Mouse (Mus musculus): ENCODE results near the gene Rnaset2a. TPM values are rescaled to one million over a fixed set of nuclear protein-coding genes. Genes with fewer than 3 reads are reported as not detected.
"Not testable (repeated sequence)": the region's sequence is repeated elsewhere in the genome, so short reads cannot be mapped to it uniquely, and the experiment has no call there.

Gene Rnaset2a
- total RNA-seq, 2 experiments from 2014 or later, result 19.3 to 22.2 TPM

DNA sequence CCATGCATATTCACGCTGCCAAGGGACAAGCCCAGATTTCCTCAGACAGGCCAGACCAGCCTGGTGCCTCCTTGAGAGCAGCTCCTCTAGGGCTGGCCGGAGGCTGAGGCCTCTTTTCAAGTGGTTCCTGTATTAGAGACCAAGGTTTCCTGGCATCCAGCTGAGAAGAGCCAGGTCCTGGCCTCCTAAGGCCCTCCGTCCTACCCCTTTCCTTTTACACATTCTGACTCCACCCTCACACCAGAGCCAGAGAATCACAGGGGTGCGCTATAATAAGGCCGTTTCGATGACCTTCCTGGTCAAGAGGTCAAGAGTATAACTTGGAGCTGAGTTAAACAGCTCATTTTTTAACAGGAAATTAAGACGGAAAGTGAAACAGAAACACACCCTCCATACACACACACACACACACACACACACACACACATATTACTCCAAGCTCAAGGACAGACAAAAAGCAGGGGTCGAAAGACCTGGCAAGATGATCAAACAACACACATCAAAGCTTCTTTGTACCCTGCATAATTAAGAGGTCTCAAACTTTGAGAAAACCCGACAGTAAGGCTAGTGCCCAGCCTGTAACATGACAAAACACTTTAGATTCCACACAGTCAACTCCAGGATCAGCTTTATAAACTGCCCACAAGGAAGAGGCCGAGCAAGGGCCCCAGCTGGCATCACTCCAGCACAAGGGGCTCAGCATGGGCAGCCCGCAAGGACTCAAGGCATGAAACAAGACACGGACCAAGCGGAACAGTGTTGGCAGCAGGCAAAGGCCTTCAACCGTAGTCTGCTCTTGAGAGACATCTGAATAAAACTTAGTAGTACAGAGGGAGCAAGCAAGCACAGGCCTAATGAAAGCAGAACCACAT, 3.9 kb downstream of the Rnaset2a start:
- DNase-seq (ENCODE audit: low spot score in 2 of 2), result not testable (repeated sequence)

DNA sequence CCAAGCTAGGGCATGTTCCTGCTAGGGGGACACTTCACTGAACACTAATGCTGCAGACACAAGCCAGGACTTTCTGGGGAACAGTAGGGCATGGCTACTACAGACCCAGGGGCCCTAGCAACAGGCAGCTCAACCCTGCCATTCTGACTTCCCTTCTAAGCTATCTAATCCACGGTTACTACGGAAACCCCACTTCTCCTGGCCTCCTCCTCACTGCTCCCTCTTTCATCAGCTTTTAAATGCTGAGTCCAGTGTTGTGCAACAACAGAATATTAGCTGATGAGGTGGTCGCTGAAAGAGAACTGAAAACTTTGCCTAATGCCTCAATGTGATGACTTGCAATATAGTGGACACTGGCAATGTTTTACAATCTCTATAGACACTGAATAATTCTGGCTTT, 7.7 kb downstream of the Rnaset2a start:
- not testable (repeated sequence) for DNase-seq (ENCODE audit: low spot score in 2 of 2)

DNA sequence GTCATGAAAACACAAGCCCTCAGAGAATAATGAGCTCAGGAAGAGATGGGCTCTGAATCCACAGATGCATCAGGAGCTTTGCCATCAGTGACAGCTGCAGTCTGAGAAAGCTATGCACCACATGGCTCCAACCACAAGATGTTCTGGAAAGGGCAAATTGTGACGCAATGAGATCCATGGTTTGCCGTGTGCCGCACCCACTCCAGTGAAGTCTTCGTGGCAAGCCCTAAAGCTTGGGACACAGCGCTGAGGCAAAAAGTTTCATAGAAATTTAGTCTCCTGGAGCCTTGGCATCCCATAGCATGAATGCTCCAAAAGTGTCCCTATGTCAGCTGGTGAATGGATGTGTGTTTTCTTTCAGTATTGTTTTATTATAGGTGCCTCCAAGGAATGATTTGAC, 9.8 kb downstream of the Rnaset2a start:
- not testable (repeated sequence) for DNase-seq (ENCODE audit: low spot score in 2 of 2)

DNA sequence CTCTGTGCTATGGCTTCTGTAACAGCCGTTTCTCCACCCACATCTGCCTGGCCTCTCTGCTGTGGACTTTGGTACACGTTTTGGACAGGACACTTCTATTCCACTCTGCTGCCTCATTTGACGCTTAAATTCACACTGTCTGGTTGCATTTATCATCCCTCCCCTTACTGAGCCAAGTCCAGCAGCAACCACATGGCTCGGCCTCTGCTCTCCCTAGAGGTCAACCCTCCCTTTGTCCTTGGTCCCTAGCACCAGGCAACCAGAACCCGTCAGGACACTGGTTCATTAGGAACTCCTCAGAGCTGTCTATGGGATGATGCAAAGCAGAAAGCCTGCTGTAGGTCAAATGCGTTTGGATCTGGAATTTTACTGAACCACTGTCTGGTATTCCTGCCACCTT, 17.0 kb downstream of the Rnaset2a start:
- not testable (repeated sequence) for DNase-seq (ENCODE audit: low spot score in 2 of 2)

DNA sequence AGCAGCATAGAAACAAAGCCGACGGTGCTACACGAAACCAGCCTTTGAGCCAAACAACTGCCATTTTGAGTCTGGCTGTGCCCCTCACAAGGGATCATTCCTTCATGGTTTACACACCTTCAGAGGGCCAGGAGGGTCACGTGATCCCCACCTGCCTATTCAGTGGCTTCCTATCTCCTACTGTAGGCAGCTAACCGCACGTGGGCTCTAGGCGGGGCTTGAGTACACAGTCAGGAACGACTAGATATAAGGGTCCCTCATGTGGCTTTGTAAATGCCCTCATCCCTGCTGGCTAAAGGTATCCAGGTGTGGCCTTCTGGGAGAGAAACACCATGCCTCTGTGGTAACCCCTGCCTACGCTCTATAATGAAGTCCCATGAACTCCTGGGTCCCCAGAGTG, 18.3 kb downstream of the Rnaset2a start:
- DNase-seq (ENCODE audit: low spot score in 2 of 2), result not testable (repeated sequence)

DNA sequence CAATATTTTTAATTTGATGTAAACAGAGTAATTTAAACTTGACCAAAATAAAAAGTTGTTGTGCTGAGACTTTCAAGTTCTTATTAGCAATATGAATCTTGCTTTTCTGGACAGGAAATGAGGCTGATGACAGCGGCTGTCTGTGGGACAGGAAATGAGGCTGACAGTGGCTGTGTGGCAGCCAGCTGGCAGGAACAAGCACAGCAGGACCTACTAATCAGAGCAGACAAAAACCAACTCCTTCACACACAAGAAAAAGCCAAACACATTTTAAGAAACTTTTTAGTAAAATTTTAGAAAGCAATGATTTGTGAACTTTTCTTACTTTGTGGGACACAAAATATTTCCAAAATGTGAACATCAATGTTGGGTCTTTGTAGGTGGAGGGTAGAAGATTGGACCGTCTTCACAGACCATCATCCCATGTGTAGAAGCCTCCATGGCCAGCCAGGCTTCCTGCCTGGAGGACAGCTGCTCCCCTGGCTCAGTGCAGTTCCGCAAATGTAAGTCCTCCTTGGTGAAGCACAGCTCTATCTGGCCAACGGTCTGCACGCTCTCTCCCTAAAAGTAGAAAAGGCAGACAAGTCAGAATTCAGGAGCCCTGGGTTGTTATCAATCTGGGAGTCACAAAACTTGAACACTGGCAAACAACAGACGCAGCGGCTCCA, 19.4 kb downstream of the Rnaset2a start:
- not testable (repeated sequence) for DNase-seq (ENCODE audit: low spot score in 2 of 2)

DNA sequence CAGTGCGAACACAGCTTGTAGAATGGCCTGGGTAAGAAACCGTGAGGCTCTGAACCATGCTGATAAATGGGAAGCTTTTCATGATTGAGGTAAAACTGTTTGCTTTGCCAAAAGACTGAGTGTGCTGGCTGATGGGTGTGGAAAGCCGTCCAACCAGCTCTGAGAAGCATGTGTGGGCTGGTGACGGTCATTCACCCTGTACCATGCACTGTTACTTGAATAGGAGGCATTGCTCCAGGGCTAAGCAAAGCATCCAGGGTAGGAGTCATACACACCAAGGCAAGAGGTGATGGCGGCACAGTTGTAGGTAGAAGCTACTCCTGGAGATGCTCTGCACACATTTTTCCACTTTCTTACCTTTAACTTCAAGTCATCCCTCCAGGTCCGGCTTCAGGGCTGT, 23.3 kb downstream of the Rnaset2a start:
- DNase-seq (ENCODE audit: low spot score in 2 of 2), result not testable (repeated sequence)

DNA sequence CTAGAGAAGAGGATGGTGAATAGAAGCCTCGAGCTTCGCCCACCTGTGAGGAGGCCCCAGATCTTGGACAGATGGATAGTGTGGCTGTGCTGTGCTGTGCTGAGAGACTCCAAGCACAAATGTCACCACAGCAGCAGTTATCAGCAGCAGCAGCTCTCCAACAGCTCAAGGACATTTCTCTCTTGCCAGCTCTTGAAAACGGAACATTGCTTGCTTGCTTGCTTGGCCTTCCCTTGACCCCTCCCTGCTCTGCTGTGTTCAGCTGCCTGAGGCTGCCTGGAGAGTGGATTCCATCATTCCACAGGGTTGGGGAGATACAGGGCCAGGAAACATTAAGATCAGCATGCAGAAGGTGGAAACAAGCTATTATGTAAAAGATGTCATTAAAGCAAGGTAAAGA, 24.9 kb downstream of the Rnaset2a start:
- not testable (repeated sequence) for DNase-seq (ENCODE audit: low spot score in 2 of 2)

DNA sequence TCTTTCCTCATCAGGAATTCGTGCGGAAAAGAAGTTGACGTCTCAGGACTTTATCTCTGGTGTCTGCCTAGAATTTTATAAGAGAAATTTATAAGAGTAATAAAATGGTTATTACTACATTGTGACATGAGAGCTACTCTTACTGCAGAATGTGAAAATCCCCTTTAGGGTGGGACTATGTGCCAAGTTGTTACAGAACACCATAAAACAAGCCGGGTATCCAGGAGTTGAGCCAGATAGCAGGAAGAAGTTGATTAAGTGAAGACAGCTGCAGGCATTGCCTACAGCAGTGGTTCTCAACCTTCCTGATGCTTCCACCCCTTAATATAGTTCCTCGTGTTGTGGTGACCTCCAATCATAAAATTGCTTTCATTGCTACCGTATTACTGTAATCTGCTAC, 31.0 kb downstream of the Rnaset2a start:
- DNase-seq (ENCODE audit: low spot score in 2 of 2), result not testable (repeated sequence)

DNA sequence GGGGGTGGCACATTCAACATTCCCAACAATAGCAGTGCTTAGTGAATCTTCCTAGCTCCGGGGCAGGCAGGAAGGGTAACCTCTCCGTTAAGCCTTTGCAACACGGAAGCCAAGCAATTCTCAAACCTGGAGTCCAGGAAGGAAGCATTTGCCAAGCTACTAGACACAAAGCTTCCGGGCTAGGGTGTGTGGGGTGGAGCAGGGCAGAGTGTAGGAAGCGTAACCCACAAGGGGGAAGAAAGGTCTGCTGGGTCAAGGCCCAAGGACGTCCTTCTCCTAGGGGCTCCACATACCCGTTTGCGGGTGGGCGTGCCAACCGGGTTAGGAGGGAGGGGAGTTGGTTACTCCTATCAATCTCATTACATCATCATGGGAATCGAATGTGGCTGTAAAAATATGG, 31.5 kb downstream of the Rnaset2a start:
- DNase-seq (ENCODE audit: low spot score in 2 of 2), result peak in 1 of 2 experiments; percentile 21

DNA sequence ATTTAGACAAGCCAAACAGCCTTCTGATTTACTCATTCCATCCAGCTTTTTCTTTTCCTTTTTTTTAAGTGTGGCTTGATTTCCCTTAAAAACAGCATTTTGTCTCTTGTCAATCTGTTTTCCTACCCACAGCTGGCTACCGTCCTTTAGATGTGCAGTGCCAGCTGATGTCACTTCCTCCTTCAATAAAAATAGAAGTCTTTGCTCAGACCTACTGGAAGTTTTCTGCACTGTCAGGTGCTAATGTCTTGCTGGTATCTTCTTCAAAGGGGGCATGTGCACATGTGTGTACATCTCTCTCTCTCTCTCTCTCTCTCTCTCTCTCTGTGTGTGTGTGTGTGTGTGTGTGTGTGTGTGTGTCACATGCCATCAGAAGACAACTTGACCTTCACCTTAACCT, 35.7 kb downstream of the Rnaset2a start:
- not testable (repeated sequence) for DNase-seq (ENCODE audit: low spot score in 2 of 2)

DNA sequence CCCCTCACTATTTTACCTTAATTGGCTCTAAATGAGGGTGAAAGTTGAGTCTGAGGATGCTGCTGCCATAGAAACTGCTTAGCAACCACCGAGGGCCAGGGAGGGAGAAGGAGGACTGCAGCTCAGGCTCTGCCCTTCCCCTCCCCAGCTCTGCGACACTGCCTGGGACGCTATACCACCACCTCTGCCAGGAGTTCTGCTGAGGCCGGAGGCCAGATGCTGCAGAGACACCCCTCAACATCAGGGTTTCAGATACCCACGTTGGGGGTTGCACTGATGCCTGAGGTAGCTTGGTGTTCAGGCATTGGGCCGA, 46.6 kb downstream of the Rnaset2a start:
- DNase-seq (ENCODE audit: low spot score in 2 of 2), result not testable (repeated sequence)

DNA sequence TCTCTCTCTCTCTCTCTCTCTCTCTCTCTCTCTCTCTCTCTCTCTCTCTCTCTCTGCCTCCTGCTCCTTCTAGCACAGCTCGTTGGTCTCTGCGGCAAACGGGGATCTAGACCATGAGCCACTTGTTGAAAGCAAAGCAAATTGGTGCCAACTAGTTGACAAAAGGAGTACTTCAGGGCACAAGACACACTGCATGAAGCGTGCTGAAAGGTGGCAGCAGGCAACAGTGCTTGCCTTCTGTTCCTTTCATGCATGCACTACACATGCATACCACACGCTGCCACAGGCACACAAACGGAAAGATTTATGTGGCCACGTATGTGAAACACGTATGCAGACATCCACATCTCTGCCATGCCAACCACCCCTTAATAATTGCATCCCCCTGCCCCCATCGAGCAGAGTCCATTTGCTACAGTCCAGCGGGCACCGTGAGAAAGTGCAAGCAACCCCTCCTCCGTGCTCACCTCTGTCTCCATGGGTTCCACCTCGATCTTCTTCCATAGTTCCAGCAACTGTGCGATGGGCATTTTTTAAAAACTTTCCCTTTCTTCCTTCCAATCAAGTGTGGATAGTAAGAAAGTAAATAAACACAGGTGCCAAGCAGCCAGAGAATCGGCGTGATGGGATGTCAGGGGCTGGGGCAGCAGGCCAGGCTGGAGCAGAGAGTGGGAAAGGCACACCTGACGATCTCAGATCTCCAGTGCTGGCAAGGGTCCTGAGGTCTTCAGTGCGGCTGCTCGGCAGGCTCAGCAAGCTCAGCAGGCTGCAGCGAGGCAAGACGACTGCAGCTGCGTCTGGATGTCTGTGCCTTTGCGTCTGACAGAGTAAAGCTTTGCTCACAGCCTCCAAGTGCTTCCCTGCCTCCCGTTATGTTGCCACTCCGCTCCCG, 47.2 kb downstream of the Rnaset2a start:
- not testable (repeated sequence) for DNase-seq (ENCODE audit: low spot score in 2 of 2)

DNA sequence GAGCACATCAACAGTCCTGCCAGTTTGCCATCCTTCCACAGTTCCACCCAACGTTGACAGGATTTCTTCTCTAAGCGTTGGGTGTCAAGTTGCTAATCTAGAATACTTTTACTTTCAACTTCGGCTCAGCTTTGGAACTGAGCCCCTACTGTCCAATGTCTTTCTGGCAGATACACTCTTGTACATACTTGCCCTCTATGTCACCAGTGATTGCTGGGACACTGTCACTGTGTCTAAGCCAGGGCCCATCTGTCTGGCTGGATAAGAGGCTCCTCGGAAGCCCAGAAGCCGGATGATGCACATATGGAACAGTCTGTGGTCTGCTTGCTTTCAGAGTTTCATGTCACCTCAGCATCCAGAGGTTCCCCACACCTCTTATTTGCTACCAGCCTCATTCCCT, 51.7 kb downstream of the Rnaset2a start:
- not testable (repeated sequence) for DNase-seq (ENCODE audit: low spot score in 2 of 2)

DNA sequence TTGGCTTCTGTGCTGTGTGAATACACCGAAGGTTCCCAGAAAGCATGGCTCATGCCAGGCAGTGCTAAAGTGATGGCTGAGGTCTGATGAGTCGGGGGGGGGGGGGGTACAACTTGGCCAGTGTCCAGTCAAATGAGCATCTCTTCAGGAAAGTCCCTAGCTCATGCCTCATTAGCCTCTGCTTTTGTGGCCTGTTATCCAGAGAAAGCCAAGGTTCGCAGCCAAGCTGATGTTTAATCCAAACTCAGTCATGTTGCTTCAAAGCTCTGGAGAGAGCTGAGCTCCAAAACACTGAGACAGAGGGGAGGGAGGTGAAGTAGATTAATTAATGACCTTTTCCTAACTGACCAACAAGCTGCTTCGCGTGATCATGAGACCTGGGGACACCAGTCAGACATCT, 52.2 kb downstream of the Rnaset2a start:
- DNase-seq (ENCODE audit: low spot score in 2 of 2), result not testable (repeated sequence)

DNA sequence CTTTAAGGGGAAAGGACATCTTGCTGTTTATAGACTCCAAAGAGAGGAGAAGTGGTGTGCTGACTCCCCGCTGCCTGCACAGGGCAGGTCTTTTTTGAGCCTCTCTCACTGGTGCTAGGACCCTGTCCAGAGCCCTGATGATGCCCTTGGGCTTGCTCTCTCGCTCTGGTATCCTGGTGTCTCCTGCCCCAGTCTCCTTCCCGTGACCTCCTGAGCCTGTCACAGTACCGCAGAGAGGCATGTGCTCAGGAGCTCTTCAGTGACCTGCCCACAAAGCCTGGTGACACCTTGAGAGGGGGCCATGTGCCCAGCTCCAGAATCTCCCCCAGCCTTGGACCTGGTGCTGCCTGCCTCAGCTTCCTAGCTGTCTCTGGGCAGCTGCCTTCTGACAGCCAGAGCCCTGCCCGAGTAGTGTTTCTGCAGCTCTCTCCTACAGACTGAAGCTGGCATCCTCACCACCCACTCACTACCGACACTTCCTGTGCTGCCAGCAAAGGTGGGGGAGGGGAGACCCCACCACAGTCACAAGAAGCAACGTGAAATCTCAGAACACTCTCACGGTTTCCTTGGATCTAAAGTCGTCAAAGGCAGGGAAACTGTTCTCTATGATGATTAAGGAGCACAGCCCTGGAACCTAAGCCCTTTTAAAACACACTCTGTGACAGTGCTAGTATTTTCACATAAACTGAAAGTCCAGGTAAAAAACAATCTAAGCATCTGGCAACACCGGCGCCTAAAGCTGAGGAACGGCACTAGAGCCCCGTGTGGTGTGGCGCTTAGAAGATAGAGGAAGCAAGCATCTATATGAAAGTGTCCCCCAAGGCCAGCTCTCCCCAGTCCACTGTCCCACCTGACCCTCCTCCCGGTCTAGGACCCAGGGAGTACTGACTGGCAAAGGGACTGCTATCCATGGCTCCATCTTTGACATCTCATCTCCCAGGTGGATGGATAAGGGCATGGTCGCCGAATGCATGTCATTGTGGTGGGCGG, 55.1 kb downstream of the Rnaset2a start:
- DNase-seq (ENCODE audit: low spot score in 2 of 2), result not testable (repeated sequence)

DNA sequence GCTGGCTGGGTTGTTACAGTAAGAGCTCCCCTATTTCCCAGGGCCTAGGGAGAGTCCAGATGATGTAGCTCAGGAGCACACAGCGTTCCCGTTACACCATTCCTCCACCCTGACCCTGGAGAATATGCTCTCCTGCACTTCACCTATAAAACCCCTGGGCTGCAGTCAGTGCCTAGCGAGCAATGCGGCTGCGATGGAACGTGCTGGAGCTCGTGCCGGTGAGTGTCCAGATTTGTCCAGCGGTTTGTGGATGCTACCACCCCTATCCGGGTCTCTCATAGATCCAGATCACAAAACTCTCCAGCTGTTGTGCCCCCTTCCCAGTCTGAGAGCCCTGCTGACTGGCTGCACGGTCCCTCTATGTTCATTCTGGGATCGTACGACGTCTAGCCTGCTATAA, 56.6 kb downstream of the Rnaset2a start:
- not testable (repeated sequence) for DNase-seq (ENCODE audit: low spot score in 2 of 2)

DNA sequence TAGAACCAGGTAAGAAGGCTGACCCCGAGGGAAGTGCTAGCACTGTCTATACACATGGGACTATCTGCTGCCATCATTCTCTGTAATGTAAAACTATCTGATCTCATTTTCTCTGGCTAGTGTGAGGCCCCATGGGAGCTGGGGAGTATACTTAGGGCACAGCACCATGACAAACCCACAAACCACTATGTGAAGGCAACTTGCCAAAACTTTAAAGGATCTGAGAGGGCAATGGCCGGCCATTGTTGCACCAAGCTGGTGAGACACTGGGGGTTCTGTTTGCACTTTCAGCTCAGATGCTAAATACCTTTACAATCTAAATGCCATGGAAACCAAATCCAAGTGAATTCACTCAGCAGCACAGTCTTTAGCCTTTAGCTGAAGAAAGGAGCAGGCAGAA, 78.0 kb downstream of the Rnaset2a start:
- not testable (repeated sequence) for DNase-seq (ENCODE audit: low spot score in 2 of 2)

Data from gastrocnemius, postnatal 4 days (tissue).